Mouse (Mus musculus): ENCODE results near the gene Hook2.
A peak's percentile ranks its signal among the peaks of the same experiment; 100 is the strongest.

Hook2 gene

GRCm38 (mm10) chr8:84990349-84990748 is at the start of gene Hook2:
TSS of gene Hook2 (plus strand) at chr8:84990603.
- DNase-seq (ENCODE audit: low spot score): peak; percentile 99

GRCm38 (mm10) chr8:84943699-84944098 is 46.7 kb upstream of the Hook2 start:
- DNase-seq (ENCODE audit: low spot score): peak; percentile 79

DNA sequence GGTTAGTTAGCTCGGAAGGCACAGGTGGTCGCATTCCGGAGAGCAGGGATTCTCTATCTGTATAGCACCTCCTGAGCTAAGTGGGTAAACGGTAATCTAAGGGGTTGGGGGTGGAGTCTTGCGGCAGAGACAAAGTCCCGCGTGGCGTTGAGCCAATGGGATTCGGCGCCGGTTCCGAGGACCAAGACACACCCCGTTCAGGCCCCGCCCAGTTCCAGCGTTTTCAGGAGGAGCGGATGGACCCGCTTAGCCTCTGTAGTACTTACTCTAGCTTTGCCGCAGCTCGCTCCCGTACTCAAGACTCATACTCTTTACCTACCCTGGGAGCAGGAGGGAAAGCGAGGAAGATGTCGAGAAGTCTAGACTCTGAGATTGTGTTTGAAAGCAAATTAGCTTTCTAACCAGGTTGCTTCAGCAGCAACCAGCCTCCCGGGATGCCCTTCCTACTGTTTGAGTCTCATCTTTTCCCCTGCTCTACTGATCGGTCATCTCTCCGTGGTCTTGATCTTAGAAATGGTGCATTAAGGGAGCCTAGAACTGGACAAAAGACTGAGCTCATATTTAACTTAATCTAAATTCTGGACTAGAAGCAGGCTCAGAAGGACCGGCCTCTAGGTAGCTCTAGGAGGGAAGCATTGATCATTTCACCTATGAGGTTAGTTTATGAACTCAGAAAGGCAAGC is 45.8 kb upstream of the Hook2 start:
- DNase-seq (ENCODE audit: low spot score): peak; percentile 94

DNA sequence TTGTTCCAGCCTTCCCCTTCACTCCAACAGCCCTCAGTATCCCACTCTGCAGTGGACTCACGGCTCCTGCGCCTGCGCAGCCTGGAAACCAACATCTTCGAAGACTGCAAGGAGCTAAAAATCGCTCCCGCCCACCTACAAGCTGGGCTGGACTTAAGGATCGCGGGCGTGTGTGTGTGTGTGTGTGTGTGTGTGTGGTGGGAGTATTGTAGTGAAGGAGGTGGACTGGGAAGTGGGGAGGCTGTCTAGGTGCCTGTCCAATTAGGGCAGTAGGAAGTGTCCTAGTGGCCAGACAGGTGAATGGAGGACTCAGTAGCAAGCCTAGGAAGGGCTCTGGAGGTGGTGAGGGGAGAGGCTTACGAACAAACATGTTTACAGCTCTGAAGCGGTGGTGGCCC is 45.2 kb upstream of the Hook2 start:
- peak; percentile 87 for DNase-seq (ENCODE audit: low spot score)

DNA sequence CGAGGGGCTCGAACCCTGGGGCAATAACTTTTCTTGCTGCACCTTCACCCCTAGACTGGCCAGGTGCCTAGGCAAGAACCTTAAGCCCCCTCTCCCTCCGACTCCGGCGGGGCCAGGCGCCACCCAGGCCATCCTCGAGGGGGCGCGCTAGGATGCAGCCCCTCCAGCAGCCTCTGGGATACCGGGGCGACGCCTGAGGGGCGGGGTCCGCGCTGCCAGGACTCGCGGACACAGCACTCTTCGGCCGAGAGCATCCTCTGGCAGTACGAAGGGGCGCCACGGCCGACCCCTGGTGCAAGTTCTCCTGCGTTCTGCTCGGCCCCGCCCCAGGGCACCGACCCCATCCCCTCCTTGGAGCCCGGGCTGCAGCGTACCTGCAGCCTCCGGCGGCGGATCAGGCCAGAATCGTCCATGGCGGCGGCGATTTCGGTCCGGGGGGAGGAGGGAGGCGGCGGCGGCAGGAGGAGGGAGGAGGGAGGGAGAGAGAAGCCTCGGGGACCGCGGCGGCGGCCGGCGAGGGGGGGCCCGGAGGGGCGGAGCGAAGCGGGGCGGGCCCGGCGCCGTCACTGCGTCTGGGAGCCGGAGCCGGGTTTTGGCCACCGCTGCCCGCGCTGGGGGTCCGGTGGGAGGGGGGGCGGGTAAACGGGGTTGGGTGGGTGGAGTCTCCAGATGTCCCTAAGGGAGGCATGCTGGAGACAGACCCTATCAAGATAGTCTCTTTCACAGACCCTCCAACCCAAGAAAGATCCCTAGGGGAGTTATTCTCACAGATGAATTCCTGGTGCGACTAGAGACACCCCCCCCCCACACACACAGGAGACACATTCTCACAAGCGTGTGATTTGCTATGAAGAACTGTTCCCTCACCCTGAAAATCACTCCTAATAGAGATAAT is 44.5 kb upstream of the Hook2 start:
- DNase-seq (ENCODE audit: low spot score): peak; percentile 90

DNA sequence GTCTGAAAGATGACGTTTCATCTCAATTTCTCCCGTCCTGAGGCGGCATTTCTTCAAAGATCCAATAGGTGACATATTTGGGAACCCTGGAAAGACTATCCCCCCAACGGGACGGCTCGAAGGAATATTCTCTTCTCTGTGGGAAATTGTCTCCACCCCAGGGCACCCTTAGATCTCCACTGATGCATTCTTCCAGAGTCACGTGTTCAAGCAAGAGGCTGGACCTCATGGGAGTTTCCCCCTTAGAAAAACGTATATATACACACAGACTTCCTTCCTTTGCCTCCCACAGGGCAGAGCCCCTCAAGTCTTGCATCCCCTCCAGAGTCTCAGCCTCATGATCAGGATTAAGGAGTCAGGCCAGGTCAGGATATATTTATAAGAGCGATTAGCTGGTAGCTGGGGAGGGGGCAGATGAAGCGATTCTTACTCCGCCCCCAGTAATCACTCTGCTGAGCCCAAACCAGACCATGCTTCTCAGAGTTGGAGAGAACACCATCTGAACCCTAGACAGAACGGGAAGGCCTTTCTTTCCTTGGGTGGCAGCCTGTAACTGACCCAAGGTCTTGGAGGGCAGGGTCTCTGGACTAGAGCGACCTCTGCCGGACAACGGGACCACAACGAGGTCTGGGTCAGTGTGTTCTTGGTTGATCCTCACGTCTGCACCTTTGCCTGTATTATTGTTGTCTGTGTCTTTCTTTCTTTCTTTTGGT is 43.7 kb upstream of the Hook2 start, which contains the start of gene Rtbdn:
TSS of gene Rtbdn (plus strand) at position 464 of the 713 bp plus-strand sequence.
- DNase-seq (ENCODE audit: low spot score): peak; percentile 86

GRCm38 (mm10) chr8:84947241-84947545 is 43.2 kb upstream of the Hook2 start:
- DNase-seq (ENCODE audit: low spot score): no peak

DNA sequence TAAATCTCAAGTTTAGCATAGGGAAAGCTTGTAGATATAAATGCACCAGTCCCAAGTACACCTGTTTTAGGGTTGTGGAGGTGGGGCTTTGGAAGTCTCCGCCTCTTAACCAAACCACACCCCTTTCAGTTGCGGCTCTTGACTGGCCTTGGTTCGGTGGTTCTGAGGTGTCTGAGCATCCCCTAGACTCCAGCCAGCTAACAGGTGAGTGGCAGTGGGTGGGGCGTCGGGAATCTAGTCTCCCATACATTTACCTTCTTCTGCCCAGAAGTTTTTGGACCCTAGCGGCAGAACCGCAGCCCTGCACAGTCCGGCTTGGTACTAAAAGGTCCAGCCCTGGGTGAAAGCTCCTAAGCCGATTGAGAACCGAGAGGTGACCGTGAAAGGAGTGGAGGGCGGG is 40.6 kb upstream of the Hook2 start:
- DNase-seq (ENCODE audit: low spot score): no peak

DNA sequence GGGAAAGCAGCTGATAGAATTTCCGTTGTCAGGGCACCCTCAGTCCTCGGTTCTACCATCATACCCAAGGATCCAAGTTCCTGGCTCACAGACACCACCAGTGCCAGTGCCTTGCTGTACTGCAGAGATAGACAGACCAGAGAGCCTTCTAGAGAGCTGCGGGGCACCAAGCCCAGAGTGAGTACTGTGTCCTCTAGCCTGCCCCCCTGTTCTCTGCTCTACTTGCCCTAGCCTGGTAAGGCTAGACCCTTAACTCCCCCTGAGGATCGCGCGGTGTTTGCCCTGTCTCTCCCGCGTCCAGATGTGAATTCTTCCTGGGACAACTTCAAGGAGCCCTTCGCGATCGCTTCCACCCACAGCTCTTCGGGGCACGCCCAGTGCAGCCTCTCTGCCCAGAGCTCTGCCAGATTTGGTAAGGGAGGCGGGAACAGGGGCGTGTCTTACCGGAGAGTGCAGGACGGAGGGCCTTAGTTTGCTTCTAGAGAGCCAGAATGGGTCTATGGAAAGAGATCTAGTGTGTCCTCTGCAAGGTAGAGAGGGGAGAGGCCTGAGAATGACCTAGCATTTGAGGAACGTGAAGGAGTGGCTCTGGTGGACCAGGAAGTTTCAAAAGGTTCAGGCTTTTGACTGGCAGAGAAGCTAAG is 37.7 kb upstream of the Hook2 start:
- peak; percentile 78 for DNase-seq (ENCODE audit: low spot score)

DNA sequence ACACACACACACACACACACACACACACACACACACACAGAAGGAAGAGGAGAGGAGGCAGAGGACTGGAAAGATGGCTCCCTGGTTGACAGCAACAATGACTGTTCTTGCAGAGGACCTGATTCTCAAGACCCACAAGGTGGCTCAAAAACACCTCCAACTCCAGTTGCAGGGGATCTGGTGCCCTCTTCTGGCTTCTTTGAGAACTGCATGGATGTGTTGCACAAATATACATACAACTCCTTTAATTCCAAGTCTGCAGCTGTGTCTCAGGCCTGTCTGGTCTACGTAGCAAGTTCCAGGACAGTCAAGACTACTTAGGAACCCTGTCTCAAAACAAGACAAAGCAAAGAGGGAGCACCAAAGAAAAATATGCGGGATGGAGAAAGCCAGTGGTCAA is 33.6 kb upstream of the Hook2 start:
- peak; percentile 92 for DNase-seq (ENCODE audit: low spot score)

DNA sequence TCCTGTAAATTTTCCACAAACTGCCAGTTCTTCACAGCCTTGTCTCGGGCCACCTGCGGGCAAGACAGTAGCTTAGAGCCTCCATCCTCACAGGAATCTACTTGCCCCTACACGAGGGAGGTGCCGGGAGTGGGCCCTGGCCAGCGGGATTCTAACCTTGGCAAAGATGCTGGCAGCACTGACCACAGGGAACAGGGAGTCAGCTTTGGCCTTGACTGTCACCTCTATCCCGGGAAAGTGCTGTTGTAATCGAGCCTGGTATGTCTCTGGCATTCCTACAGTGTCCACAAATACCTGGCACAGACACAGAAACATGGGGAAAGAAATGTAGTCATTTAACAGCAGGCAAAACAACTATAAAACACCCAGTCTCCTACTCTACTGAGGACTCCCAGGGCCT is 30.6 kb upstream of the Hook2 start:
- DNase-seq (ENCODE audit: low spot score): no peak

GRCm38 (mm10) chr8:84963952-84964351 is 26.5 kb upstream of the Hook2 start:
- no peak for DNase-seq (ENCODE audit: low spot score)

DNA sequence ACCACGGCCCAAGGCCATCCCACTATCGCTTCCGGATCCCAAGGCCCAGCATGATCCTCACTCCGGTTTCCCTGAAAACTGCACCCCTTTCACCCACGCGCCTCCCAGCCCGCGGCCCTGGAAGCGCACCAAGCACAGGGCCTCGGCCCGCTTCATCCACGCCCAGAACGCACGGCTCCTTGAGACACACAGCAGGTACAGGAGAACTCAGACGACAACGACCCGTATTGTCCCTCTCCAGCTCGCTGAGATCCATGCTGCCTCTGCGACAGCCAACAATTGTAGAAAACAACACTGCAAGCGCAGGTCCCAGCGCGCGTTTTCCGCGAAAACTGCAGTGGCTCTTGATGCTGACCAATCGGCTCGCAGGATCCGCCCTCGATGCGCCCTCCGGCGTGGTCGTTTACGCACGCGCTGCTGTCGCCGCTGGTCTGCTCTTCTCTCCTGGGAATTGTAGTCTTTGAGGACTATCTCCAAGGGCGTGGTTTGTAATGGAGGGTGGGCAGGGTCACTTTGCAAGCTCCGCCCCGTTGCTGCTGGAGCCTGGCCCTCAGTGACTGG is 24.6 kb upstream of the Hook2 start:
- DNase-seq (ENCODE audit: low spot score): peak; percentile 99

DNA sequence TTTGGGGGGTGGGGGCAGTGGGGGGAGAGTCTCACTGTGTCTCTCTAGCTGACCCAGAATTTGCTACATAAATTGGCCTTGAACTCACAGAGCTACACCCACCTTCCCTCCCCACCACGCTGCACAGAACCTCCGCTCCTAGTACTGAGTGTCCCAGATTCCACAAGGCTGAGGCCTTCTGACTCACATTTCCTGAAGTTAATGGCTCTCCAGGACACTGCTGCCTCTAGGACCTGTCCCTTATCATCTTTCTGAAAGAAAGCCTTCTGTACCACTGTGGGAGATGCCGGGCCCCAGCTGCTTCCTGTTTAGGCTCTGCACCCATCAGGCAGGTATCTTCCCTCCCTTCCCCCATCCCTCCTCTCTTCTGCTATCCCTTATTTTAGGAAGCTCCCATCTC is 23.8 kb upstream of the Hook2 start:
- DNase-seq (ENCODE audit: low spot score): peak; percentile 44

GRCm38 (mm10) chr8:84967532-84968304 is 22.7 kb upstream of the Hook2 start:
- no peak for DNase-seq (ENCODE audit: low spot score)

DNA sequence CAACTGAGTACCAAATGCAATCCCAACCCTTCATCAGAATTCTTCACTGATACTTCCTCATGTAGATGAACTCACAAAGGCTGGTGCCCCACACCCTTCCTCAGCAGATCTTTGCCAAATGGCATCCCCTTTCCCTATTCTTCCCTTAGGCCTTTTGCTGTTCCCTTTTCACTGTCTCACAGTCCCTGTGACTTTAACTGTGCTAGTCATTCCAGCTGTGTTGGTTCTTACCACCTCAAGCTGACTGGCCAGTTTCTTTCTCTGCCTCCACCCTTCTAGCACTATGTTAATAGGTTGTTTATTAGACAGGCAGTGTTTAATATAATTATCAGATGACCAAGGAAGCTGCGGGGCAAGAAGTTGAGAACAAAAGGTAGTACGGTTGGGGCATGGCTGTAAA is 21.8 kb upstream of the Hook2 start:
- peak; percentile 56 for DNase-seq (ENCODE audit: low spot score)

DNA sequence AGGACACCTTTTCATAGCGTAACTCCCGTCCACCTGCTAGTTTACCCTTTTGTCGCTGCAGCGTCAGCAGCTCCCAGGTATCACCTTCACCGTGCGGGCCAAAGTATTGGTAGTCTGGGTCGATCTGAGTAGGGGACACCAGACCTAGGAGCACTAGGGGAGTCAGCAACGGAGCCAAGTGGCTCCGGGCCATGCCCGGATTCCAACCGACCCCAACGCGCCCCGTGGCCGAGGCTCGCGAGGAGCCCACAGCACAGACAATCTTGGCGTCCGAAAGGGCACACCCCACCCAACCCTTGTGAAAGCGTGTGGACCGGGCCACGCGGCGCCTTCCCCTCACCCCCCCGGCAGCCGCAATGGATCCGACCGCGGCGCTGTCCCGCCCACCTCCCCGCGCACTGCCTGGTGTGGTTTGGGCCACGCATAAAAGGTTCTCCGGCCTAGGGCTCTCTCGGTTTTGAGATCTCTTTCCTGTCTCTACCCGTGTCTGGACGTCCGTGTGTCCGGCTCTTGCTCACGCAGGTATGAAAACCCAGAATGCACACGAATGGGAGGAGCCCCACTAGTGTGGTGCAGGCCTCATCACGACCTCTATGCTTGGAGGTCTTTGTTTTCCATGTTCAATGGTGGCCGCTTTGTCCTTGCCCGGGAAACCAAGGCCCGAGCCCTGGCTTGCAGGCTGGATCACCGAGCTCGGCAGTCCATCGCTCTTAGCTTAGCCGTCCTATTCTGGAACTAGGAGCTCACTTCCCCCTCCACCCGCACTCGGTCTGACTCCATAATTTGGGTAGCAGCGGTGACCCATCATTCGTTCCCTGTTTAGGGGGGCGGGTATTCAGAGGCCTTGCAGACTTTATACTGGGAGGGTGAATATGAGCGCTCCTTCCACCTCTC is 20.9 kb upstream of the Hook2 start, which contains the start of the genes Gm49661, Prdx2 and Rnaseh2a:
TSS of gene Gm49661 (minus strand) at position 193 of the 894 bp plus-strand sequence.
TSS of gene Prdx2 (plus strand) at position 347 of the 894 bp plus-strand sequence.
TSS of gene Rnaseh2a (minus strand) at position 527 of the 894 bp plus-strand sequence.
- peak; percentile 83 for DNase-seq (ENCODE audit: low spot score)

DNA sequence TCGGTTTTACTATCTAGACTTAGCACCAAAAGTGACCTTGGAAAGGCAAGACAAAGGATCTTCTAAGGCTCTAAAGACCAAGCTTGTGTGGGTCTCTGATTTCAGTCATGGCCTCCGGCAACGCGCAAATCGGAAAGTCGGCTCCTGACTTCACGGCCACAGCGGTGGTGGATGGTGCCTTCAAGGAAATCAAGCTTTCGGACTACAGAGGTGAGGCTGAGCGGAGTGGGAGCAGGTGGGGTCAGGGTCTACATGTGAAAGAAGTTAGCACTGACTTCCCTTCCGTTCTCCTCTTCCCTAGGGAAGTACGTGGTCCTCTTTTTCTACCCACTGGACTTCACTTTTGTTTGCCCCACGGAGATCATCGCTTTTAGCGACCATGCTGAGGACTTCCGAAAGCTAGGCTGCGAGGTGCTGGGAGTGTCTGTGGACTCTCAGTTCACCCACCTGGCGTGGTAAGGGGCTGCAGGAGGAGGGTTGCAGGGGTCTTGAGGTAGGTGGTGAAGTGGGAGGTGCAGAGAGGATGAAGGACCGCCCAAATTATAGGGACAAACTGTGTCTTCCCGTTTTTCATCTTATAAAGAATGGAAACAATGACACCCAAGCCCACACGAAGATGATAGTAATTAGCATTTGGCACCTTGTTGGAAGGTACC is 20.1 kb upstream of the Hook2 start:
- peak; percentile 49 for DNase-seq (ENCODE audit: low spot score)

DNA sequence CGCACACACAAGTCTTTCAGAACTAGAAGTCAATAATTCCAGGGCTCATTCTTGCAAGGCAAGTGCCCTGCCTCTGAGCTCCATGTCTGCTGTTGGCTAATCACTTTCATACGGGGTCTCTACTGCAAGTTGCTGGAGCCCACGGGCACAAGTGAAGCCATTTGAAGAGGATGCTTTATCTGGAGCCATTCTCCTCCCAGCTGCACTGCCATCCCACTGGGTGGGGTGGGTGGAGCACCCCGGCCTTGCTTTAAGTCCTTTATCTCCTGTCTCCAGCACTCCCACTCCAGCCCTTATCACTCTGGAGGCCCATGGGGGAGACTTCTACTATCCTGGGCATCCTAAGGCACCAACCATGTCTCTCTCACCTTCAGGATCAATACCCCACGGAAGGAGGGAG is 19.5 kb upstream of the Hook2 start:
- DNase-seq (ENCODE audit: low spot score): no peak

All from MN1 (cell line).